Mouse (Mus musculus): ENCODE measurements at regions not wholly inside any gene's neighbourhood (a gene's known extent, or its start where the extent isn't known, plus 50 kb on each side); places are given as distances from the start of the nearest gene placed in this dataset.

- no peak for DNase-seq (ENCODE audit: low spot score in 2 of 2)
Measured at GRCm38 (mm10) chr12:15741219-15741618, 75.5 kb downstream of the Trib2 start.

- DNase-seq (ENCODE audit: low spot score in 2 of 2): no peak
Measured at GRCm38 (mm10) chr12:15738989-15739388, 77.7 kb downstream of the Trib2 start.

DNA sequence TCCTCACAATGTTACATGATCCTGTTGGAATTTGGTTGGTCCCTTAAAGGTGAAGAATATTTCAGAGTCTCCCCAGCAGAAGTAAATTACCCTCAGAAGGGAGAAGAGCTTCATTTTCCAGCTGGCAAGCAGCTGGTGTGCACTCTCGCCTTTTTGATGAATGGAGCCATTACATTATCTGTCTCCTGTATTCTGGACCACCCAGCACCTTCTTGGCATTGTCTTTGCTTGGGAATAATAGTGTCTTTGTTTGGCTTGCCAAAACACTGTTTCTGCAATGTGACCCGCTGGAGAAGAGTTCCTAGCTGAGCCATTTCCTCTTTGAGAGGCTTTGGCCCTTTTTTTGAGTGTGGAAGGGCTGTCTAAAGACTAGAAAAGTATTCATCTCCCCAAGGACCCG lies 85.5 kb downstream of the Trib2 start:
- DNase-seq (ENCODE audit: low spot score in 2 of 2): no peak

GRCm38 (mm10) chr12:15729696-15730095 lies 87.0 kb downstream of the Trib2 start:
- DNase-seq (ENCODE audit: low spot score in 2 of 2): no peak

GRCm38 (mm10) chr12:15723529-15723928 lies 93.2 kb downstream of the Trib2 start:
- no peak for DNase-seq (ENCODE audit: low spot score in 2 of 2)

GRCm38 (mm10) chr12:15722161-15722560 lies 94.6 kb downstream of the Trib2 start:
- DNase-seq (ENCODE audit: low spot score in 2 of 2): no peak

GRCm38 (mm10) chr12:15720171-15720570 lies 96.6 kb downstream of the Trib2 start:
- DNase-seq (ENCODE audit: low spot score in 2 of 2): no peak

DNA sequence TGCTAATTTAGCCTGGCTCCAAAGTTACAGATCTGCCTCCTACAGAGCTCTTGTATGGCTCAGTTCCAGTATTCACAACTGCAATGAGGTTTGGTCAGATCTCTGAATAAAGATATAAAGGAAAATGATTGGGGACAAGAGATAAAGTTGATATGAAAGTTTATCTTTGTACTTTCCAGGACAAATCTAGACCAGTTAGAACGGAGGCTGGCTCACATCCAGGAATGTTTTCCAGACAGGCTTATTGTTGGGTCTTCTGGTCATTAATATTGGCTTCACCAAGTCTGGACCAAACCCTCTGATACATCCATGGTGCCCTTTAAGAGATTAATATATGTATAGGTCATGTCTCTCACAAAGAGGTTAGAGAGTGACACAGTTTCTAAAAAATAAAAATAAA lies 97.9 kb downstream of the Trib2 start:
- no peak for DNase-seq (ENCODE audit: low spot score in 2 of 2)

GRCm38 (mm10) chr12:15717989-15718388 lies 98.7 kb downstream of the Trib2 start:
- no peak for DNase-seq (ENCODE audit: low spot score in 2 of 2)

DNA sequence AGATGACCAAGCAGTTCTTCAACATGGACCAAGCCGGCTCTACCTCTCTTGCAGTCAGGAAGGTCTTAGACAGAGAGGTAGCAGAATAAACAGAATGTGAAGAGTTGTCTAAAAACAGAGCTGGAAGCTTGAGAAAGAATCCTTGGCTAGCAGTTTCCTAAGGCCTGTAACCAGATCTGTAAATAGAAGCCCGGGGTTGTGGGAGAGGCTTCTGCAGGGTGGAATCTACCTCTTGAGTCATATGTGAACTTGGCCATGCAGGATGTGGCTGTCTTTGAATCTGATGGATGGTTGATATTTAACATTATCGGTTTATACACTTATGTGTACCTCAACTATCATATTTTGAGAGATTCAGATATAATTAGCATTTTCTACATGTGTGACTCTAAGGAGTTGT lies 99.4 kb downstream of the Trib2 start:
- DNase-seq (ENCODE audit: low spot score in 2 of 2): no peak

DNA sequence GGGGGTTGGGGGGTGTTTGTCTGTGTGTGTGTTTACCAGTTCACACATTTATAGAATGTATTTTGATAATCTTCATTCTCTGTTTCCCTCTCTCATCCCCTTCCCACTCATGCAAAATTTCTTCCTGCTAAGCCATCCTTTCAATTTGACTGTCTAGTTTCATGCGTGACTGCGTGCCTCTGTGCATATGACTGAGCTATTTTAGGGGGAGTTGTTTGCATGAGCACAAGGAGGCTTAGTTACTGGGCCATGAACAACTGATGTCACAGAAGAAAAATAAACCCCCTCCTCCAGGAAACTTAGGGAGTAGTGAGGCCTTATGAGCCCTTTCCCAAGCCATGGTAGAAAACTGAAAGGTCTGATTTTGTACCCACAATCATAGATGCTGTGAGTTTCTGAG lies 103.1 kb downstream of the Trib2 start:
- no peak for DNase-seq (ENCODE audit: low spot score in 2 of 2)

DNA sequence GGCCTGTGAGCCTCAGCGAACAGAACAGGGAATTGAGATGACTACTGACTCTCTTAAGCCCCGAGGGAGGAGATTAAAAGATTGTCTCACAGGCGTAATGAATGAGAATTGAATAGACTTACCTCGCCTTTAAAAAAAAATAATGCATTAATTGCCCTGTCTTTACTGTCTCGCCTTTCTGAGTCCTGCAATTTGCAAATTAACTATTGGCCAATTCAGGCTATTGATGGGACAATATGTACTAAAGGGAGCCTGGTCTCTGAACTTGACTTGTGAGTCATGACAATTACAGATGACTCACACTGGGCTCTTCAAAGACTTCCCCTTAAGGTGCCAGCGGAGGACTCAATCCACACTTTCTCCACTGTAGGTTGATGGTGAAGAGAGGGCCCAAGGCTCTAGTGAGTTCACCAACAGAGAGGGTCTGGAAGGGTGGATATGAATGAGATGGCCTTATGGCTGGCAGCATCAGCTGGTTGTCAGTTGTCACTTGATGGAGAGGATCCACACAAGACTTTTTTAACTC lies 109.1 kb downstream of the Trib2 start:
- DNase-seq (ENCODE audit: low spot score in 2 of 2): no peak

DNA sequence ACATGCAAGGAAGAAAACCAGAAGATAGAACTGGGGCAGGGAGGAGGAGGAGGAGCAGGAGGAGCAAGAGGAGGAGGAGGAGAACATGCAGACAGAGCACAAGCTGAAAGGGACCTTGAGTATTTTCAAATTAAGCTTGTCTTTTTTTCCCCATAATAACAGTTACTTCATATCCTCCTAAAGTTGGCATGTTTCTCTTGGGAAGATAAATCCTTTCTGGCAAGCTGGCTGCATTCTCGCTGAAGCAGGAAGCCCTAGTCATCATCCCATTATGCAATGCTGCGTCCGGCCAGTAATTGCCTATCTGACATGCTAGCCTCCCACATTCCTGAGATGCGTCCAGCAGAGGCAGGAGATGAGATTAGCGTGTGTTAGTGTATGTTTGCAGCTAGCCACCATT lies 112.3 kb downstream of the Trib2 start:
- DNase-seq (ENCODE audit: low spot score in 2 of 2): peak in 1 of 2 experiments; percentile 15

DNA sequence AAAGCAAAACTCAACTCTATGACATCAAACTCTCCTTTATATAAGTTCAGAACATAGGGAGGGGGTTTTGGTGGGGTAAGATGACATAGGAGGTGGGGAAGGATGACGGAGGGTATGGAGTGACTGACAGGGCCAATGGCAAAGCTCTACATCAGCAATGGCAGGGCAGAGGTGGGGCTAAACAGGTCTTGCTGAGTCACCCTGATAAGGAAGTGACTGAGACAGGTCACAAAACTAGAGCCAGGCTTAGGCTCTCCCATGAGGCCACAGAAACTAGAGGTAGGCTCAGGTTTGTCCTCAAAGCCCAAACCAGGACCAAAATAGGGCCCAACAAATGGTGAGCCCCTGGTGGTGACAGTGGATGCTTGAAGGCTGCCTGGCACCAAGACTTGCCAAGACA lies 114.6 kb downstream of the Trib2 start:
- DNase-seq (ENCODE audit: low spot score in 2 of 2): no peak

- no peak for DNase-seq (ENCODE audit: low spot score in 2 of 2)
Measured at GRCm38 (mm10) chr12:15698829-15699228, 117.9 kb downstream of the Trib2 start.

DNA sequence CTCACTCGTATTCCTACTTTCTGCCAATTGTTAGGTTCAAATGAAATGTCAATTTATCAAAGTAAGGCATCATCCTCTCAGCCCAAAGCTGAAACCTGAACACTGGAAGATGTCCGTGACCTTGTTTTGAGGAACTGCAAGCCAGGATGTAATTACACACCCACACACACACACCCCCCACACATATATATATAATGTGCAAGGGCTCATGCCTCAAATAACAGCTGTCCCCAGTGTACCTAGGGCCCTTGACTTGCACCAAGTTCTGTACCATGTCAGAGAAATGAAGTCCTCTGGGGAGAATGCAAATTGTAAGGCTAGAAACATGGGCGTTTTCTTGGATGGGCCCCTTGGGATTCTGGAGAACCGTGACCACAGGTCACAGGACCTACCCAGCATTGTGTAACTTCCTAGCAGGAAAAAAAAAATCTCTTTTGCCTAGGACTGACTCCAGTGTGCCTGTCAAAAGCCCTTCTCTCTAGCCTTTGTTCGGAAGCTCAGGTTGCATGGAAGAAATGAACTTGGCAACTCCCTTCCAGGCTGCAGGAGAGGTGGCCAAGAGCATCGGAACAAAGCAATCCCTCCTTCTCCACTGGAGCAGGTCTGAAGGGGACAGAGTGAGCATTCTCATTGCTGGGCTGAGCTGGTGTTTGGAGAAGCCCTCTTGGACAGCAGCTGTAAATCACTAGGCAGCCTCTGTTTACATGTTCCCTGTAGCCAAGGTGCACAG lies 118.5 kb downstream of the Trib2 start:
- no peak for DNase-seq (ENCODE audit: low spot score in 2 of 2)

GRCm38 (mm10) chr12:15688342-15688741 lies 128.4 kb downstream of the Trib2 start:
- DNase-seq (ENCODE audit: low spot score in 2 of 2): no peak

GRCm38 (mm10) chr12:15684311-15684710 lies 132.4 kb downstream of the Trib2 start:
- DNase-seq (ENCODE audit: low spot score in 2 of 2): no peak

DNA sequence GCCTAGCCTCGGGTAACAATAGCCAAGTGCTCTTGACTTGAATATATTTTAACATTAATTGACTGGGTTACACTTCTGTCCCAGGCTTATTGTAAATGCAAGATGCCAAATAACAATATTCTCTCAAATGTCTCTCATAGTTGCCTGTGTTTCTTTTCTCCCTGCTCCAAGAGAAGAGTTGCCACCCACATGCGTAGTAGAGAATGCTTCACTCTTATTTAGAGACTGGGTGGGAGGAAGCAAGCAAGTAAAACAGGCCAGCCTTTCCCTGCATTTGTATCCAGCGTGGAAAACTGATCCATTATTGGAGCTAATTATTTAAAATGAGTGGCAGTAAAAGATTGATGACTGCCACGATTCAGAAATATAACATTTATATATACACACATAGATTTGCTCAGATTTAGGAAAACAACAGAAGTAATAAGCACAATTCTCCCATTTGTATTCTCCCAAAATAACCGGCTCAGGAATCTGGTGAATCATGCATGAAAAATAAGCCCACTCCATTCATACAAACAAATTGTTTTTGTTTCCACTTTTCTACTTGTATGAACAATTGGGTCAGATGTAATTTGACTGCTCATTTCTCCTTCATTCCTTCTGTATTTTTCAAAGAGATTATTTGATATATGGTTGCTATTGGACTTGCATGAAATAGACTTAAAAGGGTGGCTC lies 134.9 kb downstream of the Trib2 start:
- DNase-seq (ENCODE audit: low spot score in 2 of 2): no peak

- no peak for DNase-seq (ENCODE audit: low spot score in 2 of 2)
Measured at GRCm38 (mm10) chr12:15676127-15676526, 140.6 kb downstream of the Trib2 start.

DNA sequence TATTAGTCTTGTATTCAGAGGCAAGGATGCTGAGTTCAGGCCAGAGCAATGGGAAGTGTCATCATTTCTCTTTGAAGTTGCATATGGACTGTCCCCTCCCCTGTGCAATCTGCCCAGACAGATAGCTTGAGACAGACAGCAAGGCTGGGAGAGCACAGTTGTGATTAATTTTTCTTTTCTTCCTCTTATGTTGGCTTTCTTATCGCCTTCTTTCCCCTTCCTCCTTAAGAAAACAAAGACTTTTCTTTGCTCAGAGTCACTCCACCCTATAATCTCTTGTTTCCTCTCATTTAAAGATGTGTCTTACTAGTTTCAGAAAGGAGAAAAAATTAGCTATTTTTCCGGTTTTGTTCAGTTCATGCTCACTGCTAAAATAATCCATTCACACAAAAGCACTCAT lies 157.0 kb downstream of the Trib2 start:
- DNase-seq (ENCODE audit: low spot score in 2 of 2): no peak

- DNase-seq (ENCODE audit: low spot score in 2 of 2): no peak
Measured at GRCm38 (mm10) chr12:15659332-15659731, 157.4 kb downstream of the Trib2 start.

GRCm38 (mm10) chr12:15657748-15658251 lies 158.9 kb downstream of the Trib2 start:
- DNase-seq (ENCODE audit: low spot score in 2 of 2): no peak

All from spleen, postnatal 10 days (tissue).